Mouse (Mus musculus) 3T3-L1 (cell line): ENCODE results near the gene Ndel1.
A peak's percentile ranks its signal among the peaks of the same experiment; 100 is the strongest.

Experiments
- DNase-seq: peaks from one replicate; pipeline ENCODE4 v3.0.0-alpha.2; 2015; ENCODE audit warnings: low read depth, low spot score

Gene Ndel1

DNA sequence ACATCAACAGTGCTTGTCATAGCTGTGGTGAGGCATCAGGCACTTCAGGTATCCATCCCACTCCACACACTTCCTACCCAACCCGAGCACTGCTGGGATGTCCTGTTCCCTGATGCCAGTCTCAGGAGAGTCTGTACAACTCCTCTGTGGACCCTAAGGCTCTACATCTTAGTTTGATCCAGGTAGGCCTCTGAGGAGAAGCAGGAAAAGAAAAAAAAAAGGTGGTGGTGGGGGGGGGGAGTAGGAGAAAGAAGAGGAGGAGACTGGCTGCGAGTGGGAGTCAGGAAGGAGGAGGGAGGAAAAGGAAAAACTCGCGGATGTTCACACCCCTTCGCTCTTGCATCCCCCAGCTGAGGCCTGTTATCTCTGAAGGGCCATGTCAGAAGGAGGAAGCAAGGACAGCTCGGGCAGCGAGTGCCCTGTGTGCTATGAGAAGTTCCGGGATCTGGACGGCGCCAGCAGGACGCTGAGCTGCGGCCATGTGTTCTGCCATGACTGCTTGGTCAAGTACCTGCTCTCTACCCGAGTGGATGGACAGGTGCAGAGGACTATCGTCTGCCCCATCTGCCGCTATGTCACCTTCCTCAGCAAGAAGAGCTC is 20.7 kb upstream of the Ndel1 start:
- DNase-seq: no peak

DNA sequence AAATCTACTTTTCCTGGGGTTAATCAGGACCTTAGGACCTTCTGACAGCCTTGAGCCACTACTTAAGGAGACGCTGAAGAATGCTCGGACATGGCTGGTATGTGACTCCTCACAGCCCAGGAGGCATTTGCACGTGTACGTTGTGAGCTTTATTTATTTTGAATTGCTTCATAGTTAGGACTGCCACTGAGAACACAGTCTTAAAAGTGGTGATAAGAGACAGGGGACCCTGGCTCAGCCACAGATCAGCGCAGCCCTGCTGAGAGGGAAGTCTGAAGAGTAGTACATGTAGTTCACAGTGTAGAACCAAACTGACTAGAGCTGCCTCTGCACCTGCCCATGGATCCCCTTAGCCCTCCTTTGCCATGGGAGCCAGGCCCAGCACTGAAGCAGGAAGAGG is 20.2 kb upstream of the Ndel1 start:
- DNase-seq: no peak

GRCm38 (mm10) chr11:68890625-68891024 is 19.0 kb upstream of the Ndel1 start:
- peak; percentile 45 for DNase-seq

GRCm38 (mm10) chr11:68888653-68889052 is 17.0 kb upstream of the Ndel1 start:
- no peak for DNase-seq

DNA sequence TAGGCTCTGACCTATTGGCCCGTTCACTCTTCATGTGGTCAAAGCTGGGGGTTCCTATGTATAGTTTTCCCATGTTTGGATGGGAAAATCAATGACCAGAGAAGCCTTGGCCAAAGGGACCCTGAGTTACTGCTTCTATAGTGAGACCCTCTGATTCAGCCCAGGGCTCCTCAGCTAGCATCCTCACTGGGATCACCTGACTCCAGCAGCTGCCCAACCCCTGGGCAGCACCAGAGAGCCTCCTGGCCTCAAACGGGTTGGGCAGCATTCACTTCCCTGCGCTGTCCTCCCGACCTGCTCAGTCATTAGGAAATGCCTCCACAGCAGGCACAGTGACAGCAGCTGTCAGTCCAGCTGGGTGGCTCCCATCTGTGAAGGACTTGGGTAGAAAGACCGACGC is 16.6 kb upstream of the Ndel1 start, which contains the start of gene Rnf222:
Gene Rnf222 (plus strand): TSS at position 301 of the 400 bp plus-strand sequence.
- DNase-seq: no peak

GRCm38 (mm10) chr11:68886091-68886490 is 14.4 kb upstream of the Ndel1 start:
- DNase-seq: no peak

GRCm38 (mm10) chr11:68884368-68884767 is 12.7 kb upstream of the Ndel1 start:
- no peak for DNase-seq

DNA sequence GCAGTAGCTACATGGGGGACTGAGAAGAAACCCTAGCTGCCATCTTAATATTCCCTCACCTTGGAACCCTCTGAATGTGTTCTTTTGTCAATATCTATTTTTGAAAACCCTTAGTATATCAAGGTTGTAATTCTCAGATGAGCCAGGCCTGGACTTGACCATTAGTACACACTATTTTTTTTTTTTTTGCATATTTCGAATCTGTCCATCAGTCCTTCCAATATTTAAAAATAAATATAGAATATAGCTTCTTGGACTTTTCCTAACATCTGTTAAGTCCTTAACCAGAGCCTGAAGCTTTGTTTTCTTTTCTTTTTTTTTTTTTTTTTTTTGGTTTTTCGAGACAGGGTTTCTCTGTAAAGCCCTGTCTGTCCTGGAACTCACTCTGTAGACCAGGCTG is 12.2 kb upstream of the Ndel1 start:
- no peak for DNase-seq

DNA sequence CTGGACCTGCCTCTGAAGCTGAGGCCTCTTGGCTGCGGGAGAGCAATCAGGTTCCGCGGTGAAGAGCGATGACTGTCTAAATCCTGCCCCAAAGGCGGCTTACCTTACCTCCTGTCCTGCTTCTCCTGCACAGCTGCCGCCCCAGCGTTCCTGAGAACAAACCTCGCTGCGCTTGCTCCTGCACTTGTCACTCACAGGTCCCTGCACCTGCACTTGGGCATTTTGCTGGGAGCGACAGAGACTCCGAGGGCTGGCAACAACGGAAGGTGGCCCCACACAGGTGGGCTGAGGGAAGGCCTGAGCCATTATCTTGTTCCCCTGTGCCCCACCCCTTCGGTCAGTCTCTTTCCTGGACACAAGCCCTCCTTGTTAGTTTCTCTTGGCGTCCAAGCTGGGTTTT is 10.4 kb upstream of the Ndel1 start:
- no peak for DNase-seq

DNA sequence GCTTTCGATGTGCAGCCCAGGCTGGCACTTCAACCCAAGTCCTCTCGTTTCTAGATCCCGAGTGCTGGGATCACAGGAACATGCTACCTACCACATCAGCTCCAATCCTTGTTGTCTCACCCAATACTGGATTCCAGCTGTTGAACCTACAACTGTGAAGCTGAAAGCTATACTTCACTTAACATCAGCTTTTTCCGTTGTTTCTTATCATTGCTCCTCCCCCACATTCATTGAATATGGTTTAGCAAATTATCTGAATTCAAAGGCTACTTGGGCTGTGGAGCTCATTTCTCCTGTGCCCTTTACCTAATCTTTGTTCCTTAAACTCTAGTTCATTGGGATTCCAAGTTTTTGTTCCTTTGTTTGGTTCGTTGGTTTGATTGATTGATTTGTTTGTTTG is 7.2 kb upstream of the Ndel1 start:
- DNase-seq: no peak

DNA sequence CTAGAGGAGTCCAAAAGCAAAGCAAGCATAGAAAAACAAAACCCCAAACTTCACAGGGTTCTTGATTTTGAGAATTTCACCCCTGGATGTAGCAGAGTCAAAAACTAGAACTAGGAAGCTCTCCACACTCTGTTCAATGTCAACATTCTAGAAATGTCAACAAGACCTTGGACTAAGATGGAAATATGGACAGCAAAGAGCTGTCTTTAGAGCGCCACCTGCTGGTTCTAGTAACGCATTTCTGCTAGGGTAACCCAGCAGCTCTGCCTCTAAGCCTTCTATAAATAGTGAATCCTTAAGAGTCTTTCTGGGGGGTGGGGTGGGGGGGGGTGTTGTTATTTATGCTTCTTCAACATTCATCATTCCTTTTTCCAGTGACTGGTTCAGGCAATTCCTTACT is 3.2 kb upstream of the Ndel1 start:
- DNase-seq: peak; percentile 87

GRCm38 (mm10) chr11:68871277-68871676 is 381 bp downstream of the Ndel1 start:
- DNase-seq: no peak

- DNase-seq: peak; percentile 78
Measured at GRCm38 (mm10) chr11:68864544-68865189, 7.0 kb downstream of the Ndel1 start.

- peak; percentile 68 for DNase-seq
Measured at GRCm38 (mm10) chr11:68863631-68864091, 8.0 kb downstream of the Ndel1 start.

- no peak for DNase-seq
Measured at GRCm38 (mm10) chr11:68862260-68862659, 9.4 kb downstream of the Ndel1 start.

GRCm38 (mm10) chr11:68859943-68860593 is 11.6 kb downstream of the Ndel1 start:
- DNase-seq: peak; percentile 47

DNA sequence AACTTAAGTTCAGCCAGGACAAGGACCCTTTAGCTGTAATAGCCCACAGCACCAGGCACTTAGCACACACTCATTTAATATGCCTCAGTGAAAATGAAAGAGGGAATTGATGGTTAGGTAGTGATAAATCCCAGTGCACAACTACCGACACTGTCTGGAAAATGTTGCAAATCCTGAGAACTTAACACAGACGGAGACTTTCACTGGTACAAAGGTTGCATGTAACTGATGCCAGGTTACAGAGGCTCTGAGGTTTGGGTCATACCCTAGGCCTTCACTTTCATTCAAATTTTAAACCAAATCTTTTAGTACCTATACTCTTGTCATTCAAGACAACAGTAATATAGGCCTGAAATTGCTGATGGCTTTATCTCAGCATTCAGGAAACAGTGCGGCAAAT is 14.3 kb downstream of the Ndel1 start:
- DNase-seq: no peak

- DNase-seq: no peak
Measured at GRCm38 (mm10) chr11:68854621-68855020, 17.0 kb downstream of the Ndel1 start.

DNA sequence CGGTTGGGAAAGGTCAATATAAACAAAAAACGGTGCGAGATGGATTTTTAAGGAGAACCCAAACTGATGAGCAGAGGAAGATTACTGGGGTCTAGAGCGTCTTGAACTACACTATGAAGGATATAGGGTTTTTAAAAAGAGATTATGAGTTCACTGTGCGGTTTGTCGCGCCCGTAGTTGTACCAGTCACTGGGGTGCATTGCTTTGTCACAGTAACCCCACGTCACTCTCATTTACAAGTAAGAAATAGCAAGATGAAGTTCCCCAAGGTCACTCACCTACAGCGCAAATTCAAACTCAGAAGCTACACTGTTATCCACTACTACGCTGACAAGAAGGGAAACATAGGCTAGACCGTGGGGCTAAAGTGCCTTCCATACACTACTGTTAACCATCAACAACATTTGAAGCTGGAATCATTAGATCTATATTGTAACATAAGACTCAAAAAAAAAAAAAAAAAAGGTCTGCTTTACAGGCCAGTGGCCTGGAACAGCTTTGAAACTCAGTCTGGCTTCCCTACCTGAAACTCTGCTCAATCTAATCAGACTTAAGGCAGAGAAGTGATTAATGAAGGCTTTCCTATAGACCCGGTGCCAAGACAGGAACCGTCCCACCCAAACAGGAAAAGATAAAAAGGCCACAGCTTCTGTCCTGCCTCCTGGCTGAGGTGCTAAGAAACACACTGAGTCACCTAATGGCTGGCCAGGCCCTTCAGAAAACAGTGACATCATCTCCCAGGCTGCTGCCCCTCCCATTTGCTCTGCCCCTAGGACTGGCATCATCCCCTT is 17.9 kb downstream of the Ndel1 start:
- peak; percentile 83 for DNase-seq

DNA sequence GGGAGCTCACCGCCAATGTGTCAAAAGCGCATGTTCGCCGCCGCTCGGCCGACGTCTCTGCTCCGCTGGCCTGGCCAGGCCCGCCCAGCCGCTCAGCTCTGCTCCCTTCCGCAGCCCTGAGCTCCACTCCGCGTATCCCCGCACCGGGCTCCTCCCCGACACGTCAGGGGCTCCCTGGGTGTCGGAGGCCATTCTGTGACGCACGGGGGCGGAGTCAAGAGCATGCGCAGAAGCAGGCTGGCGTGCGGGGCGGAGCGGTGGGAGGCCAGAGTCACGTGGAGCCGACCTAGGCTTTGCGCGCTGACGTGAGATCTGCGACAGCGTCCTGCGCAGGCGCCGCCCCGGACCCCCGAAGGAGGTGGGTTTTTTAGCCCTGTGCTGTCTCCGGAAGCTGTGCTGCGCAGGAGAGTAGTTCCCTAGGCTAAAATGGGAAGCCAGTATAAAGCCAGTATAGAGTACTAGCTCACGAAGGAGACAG is 18.7 kb downstream of the Ndel1 start:
- peak; percentile 98 for DNase-seq

- DNase-seq: peak; percentile 81
Measured at GRCm38 (mm10) chr11:68852486-68852901, 19.2 kb downstream of the Ndel1 start.
